Mouse (Mus musculus): ENCODE results near the gene Adora2b. TPM values are rescaled to one million over a fixed set of nuclear protein-coding genes. Genes with fewer than 3 reads are reported as not detected.

Gene Adora2b
- total RNA-seq (2023), result not detected

DNA sequence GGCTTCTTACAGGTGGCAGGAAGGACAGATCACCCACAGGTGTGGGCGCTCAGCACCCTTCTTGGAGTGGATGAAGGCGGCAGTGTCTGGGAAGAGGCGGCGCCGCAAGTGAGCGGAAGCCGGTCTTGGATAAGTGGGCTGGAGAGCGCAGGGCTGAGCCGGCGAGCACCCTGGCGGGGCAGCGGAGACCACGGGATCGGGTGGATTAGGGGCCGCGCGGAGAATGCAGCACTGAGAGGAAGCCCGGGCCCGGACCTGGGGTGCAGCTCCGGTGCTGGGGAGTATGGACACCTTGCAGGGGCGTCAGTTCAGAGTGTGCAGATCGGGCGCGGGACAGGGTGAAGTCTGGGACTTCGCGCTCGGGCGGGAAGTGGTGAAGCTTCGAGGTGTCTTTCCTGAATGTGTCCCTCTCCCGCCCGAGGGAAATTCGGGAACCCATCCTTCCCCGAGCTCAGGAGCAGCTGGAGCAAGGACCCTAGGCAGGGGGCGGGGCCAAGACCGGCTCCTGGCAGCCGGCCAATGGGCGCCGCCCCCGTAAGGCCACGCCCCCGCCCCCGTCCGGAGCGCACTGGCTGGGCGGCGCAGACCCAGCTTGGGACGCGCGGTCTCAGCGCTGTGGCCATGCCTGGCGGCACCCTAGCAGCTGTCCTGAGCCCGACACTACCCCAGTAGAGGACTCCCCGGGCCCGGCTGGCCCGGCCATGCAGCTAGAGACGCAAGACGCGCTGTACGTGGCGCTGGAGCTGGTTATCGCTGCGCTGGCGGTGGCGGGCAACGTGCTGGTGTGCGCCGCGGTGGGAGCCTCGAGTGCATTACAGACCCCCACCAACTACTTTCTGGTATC, at the start of gene Adora2b:
Adora2b (plus strand) TSS at position 584 of the 844 bp plus-strand sequence.

GRCm38 (mm10) chr11:62280675-62281600, 32.2 kb downstream of the Adora2b start, which contains the start of the genes Zswim7 and Ttc19:
Zswim7 (minus strand) TSS chr11:62281375.
Ttc19 (plus strand) TSS chr11:62281473.

Other genes starting within 250 kb of the Adora2b start
- 7.0 TPM for gene Zswim7, start 32.4 kb downstream of the Adora2b start, total RNA-seq (2023)
- 26.3 TPM for gene Ttc19, start 32.5 kb downstream of the Adora2b start, total RNA-seq (2023)
- 10.8 TPM for gene Pigl, start 209.5 kb downstream of the Adora2b start, total RNA-seq (2023)
- 507 TPM for gene Ncor1, start 209.6 kb downstream of the Adora2b start, total RNA-seq (2023)

Data from CD4-positive naive resting alpha-beta T cell, adult 76 days (primary cell).